Mouse (Mus musculus): Measurements from ENCODE around the gene Aqp5.

DNA sequence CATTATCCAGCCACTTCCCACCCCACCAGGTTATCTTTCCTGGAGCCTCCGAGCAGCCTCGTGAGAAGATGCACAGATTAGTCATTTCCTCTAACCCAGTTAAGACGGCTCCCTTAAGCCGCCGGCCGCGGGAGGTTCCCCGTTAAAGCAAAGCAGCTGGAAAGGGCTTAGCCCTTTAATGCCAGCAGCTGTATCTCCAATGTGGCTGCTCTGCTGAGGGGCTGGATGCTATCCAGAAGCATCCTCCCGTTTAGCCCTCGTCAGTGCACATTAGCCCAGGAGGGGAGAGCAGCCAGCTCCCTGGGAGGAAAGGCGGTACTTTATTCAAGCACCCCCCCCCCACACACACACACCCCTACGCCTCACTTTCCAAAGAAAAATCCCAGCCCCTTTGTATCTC, 24.2 kb downstream of the Aqp5 start:
- TF ChIP-seq CTCF (IDR thresholded peaks at IDR 0.05; ENCODE audit: extremely low read depth, insufficient read depth, insufficient read length, insufficient replicate concordance) = no peak
- TF ChIP-seq POLR2A (IDR thresholded peaks at IDR 0.05; ENCODE audit: low read depth, low read length) = no peak

Data from spleen, adult 2 months (tissue).